Mouse (Mus musculus) left cerebral cortex, adult 11 months (tissue): Measurements from ENCODE around the gene Gid8.

Source experiments
- DNase-seq: peaks from one replicate; pipeline ENCODE4 v3.0.0; 2022; ENCODE audit warnings: low spot score

The Gid8 gene

DNA sequence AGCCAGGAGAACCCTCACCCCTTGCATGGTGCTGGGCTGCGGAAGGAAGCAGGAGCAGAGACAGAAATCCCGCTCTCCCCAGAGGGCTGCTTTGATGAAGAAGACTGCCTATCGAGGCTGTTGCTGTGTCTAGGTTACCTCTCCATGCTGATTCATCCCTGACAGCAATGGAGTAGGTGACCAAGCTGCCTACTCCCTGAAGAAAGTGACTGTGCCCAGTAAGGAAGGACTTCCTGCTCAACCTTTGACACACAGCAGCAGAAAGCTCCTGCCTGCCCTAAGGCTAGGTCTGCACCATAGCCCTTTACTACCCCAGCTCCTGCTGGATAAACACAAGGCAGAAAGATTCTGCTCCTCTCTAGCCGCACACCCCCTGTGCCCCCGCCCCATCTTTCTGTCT is 39.0 kb downstream of the Gid8 start:
- no peak for DNase-seq

DNA sequence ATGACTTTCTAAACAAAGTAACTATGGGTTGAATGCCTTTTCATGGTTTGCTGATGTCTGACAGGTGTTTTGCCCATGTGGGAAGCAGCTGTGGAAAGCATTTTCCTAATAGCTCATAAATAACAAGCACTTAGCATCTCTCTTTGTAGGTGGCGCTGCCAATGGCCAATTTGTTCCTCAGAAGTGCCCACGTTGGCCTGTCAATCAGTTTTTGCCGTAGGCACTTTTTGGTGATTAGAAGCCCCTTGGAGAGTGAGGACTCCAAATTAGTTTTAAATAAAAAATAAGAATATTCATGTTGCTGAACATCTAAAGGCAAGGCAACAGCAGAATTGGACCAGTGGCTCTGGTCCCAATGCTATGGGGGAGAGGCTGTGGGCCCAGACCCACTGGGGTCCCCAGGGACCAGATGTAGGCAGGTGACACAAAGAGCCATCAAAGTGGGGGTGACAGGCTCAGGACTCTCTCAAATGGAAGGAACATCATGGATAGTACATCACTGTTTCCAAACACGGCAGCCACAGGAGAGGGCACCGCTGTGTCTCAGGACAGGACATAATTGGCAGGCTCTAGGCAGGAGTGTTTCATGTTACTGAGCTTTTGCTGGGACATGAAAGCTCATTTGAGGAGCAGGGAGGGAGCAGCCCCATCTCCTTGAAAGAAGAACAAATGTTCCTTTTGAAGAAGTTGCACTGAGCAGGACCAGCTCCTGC is 45.2 kb downstream of the Gid8 start:
- no peak for DNase-seq

DNA sequence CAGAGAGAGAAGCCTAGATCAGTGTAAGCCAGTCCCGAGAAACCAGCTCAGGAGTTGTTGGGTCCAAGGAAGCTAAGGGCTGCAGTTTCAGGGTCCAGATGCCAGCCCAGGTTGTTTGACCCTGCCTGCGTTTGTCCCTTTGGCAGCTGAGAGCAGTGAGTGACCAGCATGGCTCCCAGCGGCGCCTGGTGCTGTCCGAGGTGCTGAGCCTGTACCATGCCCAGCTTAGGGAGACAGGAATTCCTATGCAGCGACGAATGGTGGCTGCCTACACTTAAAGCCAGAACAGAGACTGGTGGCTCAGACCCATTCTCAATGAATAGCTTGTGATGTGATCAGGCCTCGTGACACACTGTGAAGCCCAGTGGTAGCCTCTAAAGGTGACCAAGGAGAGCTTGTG is 46.0 kb downstream of the Gid8 start:
- DNase-seq = no peak

DNA sequence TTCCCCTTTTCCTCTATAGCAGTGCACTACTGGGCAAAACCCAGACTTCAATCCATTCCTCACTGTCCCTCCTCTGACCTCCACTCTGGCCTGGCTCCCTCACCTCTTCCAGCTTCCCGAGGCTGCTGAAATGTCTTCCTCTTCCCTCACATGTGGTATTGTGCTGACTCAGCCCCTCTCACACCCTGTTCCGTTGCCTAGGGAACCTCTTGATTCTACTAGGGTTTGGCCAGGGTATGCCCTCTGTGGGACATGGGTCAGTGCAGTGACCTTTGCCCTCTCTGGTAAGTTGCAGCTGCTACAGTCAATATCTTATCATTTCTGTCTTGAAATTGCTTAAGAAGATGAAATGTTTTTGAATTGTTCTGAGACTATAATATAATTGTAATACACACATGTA is 46.9 kb downstream of the Gid8 start:
- DNase-seq = no peak

DNA sequence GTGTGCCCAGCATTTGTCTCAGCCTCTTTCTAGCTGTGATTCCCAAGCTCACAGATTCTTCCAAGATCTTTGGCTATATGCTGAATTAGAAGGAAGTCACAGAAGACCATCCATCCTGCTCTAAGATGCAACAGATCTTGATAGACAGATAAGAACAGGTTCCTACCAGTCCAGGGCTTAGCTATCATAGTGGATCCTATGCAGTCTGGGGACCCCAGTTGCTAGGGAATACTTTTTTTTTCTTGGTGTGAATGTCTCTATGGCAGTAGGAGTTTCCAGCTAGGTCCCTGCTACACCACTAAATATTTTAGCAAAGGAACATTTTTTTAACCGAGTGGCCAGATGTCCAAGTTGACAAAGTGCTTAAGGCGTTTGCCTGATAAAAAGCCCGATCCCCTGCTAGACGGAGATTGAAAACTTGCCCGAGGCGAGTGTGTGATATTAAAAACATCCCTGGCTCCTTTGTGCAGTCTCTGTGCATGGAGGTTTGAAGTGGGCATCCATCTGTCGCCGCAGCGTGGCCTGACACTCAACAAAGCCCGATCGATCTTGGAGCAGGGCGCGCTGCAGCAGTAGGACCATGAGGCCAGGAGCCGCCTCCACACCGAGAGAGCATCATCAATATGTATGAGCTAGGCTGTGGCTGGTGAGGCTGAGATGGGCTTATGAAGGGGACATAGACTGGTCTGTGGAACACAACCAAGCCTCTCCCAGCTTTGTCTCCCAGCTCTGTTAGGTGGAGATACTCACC is 48.8 kb downstream of the Gid8 start:
- DNase-seq = no peak

DNA sequence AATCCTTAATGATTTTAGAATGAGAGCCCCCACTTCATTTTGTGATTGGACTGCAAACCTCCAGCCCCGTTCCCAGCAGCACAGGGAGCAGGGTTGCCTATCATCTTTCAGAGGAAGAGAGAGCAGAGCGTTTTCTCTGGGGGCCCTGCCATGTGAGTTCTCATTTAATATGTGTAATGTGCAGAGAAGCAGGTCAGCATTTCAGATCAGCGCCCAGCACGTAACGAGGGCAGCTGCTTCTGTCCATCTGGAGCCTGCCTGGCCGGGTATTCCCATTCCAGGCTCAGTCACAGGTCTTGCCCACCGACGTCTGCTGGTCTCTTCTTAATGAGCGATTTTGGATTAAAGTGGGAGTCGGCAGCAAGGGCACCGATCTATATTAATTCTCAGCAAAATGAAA is 55.1 kb downstream of the Gid8 start:
- DNase-seq = no peak

DNA sequence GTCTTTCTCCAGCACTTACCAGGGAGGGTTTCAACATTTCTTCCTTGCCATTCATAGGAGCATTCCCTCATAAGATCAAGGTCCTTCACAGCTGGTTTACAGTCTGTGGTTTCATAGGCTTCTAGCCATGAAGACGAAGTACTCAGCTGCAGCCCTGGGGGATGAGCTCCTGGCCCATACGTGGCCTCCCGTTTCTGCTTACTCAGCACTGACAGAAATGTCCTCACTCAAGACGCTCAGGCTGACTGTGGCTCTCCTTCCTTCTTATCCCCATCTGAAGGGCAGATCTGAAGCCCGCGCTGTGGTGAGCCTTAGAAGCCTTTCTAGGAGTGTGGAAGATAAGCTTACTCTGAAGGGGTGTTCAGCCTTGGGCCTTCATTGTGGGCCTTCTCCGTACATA is 55.8 kb downstream of the Gid8 start:
- DNase-seq = no peak
